Mouse (Mus musculus): Measurements from ENCODE around the gene Mnat1.

- TF ChIP-seq CTCF (IDR thresholded peaks at IDR 0.05; ENCODE audit: low read depth) = no peak
- TF ChIP-seq EP300 (IDR thresholded peaks at IDR 0.05; ENCODE audit: low read depth) = no peak
Observed at GRCm38 (mm10) chr12:73231552-73231951, 108.0 kb downstream of the Mnat1 start.
